Mouse (Mus musculus) testis, postnatal 10 days (tissue): Measurements from ENCODE around the gene Tmem268.

Source experiments
- DNase-seq: peaks from one replicate; pipeline ENCODE4 v3.0.0; 2021; ENCODE audit warnings: low spot score

Tmem268 gene

GRCm38 (mm10) chr4:63555111-63555510 lies 3.5 kb upstream of the Tmem268 start:
- DNase-seq, result no peak

GRCm38 (mm10) chr4:63556665-63557064 lies 1.9 kb upstream of the Tmem268 start:
- no peak for DNase-seq

- no peak for DNase-seq
Measured at GRCm38 (mm10) chr4:63557124-63558059, 1.2 kb upstream of the Tmem268 start.

GRCm38 (mm10) chr4:63559127-63559697 lies 631 bp downstream of the Tmem268 start:
- no peak for DNase-seq

GRCm38 (mm10) chr4:63560079-63560478 lies 1.5 kb downstream of the Tmem268 start:
- DNase-seq, result no peak

GRCm38 (mm10) chr4:63561861-63562675 lies 3.5 kb downstream of the Tmem268 start:
- no peak for DNase-seq

- DNase-seq, result no peak
Measured at GRCm38 (mm10) chr4:63562742-63563141, 4.2 kb downstream of the Tmem268 start.

- DNase-seq, result no peak
Measured at GRCm38 (mm10) chr4:63567712-63568390, 9.3 kb downstream of the Tmem268 start.

- DNase-seq, result no peak
Measured at GRCm38 (mm10) chr4:63569322-63569721, 10.7 kb downstream of the Tmem268 start.

GRCm38 (mm10) chr4:63570208-63570781 lies 11.7 kb downstream of the Tmem268 start:
- DNase-seq, result no peak

GRCm38 (mm10) chr4:63572621-63573020 lies 14.0 kb downstream of the Tmem268 start:
- no peak for DNase-seq

- DNase-seq, result no peak
Measured at GRCm38 (mm10) chr4:63579649-63580048, 21.1 kb downstream of the Tmem268 start.

- no peak for DNase-seq
Measured at GRCm38 (mm10) chr4:63580078-63580477, 21.5 kb downstream of the Tmem268 start.

- DNase-seq, result no peak
Measured at GRCm38 (mm10) chr4:63582580-63582979, 24.0 kb downstream of the Tmem268 start.

GRCm38 (mm10) chr4:63585216-63585615 lies 26.6 kb downstream of the Tmem268 start:
- no peak for DNase-seq

- no peak for DNase-seq
Measured at GRCm38 (mm10) chr4:63586240-63586639, 27.7 kb downstream of the Tmem268 start.

GRCm38 (mm10) chr4:63589987-63590386 lies 31.4 kb downstream of the Tmem268 start:
- no peak for DNase-seq

- DNase-seq, result no peak
Measured at GRCm38 (mm10) chr4:63590538-63590937, 32.0 kb downstream of the Tmem268 start.

- no peak for DNase-seq
Measured at GRCm38 (mm10) chr4:63594459-63595110, 36.0 kb downstream of the Tmem268 start.

- DNase-seq, result no peak
Measured at GRCm38 (mm10) chr4:63595259-63595658, 36.7 kb downstream of the Tmem268 start.

- DNase-seq, result no peak
Measured at GRCm38 (mm10) chr4:63596010-63596409, 37.4 kb downstream of the Tmem268 start.
